Comparison of ENCODE assay signal across 8 mouse cellular contexts in the genomic region with DNA sequence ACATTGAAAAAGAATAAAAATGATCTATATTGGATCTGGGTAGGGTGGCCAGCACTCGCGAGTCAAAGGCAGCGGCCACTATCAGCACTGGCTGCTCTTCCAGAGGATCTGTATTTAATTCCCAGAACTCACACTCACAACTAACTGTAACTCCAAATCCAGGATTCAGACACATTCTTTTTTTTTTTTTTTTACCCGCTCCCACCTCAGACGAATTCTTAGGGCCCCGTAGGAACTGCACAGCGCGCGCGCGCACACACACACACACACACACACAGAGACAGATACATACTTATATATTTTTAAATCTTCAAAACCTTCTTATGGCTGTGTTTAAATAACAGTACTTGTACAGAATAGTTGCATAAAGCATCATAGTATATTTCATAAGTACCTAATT. TPM values are rescaled to one million over a fixed set of nuclear protein-coding genes. Genes with fewer than 3 reads are reported as not detected.
DNase-seq lines count a peak whose midpoint lies in the region; ATAC-seq and TF ChIP-seq lines count a peak whose summit lies in the region.

No protein-coding gene starts in this region.

- no peaks in the 10 kb centered on the region for H3K9me3 ChIP-seq in forebrain, embryonic 13.5 days (replicated peaks)
- H3K9me3 ChIP-seq in liver, embryonic 11.5 days (ENCODE audit: control insufficient read depth, low read length): no peaks in the 10 kb centered on the region
- H3K9me3 ChIP-seq in stomach, postnatal 0 days (ENCODE audit: control insufficient read depth, low read length): no peaks in the 10 kb centered on the region

- peak; percentile 0 for DNase-seq in layer of hippocampus, adult 9-11 months
- no peak for DNase-seq in layer of hippocampus, adult 8-10 months (ENCODE audit: low spot score in 2 of 2)
- DNase-seq in NIH3T3 (ENCODE audit: low read depth): peak; percentile 27
- DNase-seq in liver, embryonic 11.5 days (ENCODE audit: low spot score): no peak
- DNase-seq in stomach, postnatal 0 days (ENCODE audit: low spot score): no peak
- no peak for DNase-seq in left cerebral cortex, postnatal 10 days (ENCODE audit: extremely low spot score in 1 of 2, low spot score in 2 of 2)

- H3K4me2 ChIP-seq in forebrain, embryonic 13.5 days: peak overlapping the region; percentile 89
- peak overlapping the region; percentile 85 for H3K4me2 ChIP-seq in liver, embryonic 11.5 days
- peak overlapping the region; percentile 87 for H3K4me2 ChIP-seq in stomach, postnatal 0 days (replicated peaks; ENCODE audit: low read depth)

- no peaks in the 10 kb centered on the region for H3K27me3 ChIP-seq in forebrain, embryonic 13.5 days
- no peaks in the 10 kb centered on the region for H3K27me3 ChIP-seq in liver, embryonic 11.5 days (replicated peaks; ENCODE audit: control insufficient read depth, insufficient read depth, low read length)
- H3K27me3 ChIP-seq in stomach, postnatal 0 days (ENCODE audit: control insufficient read depth, insufficient read depth, low read length): no peaks in the 10 kb centered on the region

- peak overlapping the region; percentile 69; the same call in 1 of the 2 replicates for H3K27ac ChIP-seq in forebrain, embryonic 13.5 days
- peak overlapping the region; percentile 91 for H3K27ac ChIP-seq in liver, embryonic 11.5 days (ENCODE audit: low read depth, low read length)
- no peak overlapping the region for H3K27ac ChIP-seq in stomach, postnatal 0 days (replicated peaks)

- no peak for ATAC-seq in forebrain, embryonic 13.5 days
- ATAC-seq in liver, embryonic 11.5 days (replicated peaks; ENCODE audit: low FRiP score): peak; percentile 12; the same call in 1 of the 2 replicates
- ATAC-seq in stomach, postnatal 0 days (ENCODE audit: low FRiP score, low TSS enrichment): no peak
- ATAC-seq in megakaryocyte progenitor cell, adult 5-6 weeks (replicated peaks; ENCODE audit: poor library complexity): no peak

- no peak for TF ChIP-seq CTCF in stomach, postnatal 0 days (IDR thresholded peaks at IDR 0.05; ENCODE audit: low read depth)

- intact Hi-C loops in left cerebral cortex, postnatal 10 days (cut with DNase I): no loop called here

- peaks cover 24% of the 10 kb centered on the region for H3K36me3 ChIP-seq in forebrain, embryonic 13.5 days (ENCODE audit: poor library complexity, severe bottlenecking)
- peaks cover 14% of the 10 kb centered on the region for H3K36me3 ChIP-seq in liver, embryonic 11.5 days (ENCODE audit: control insufficient read depth, insufficient read depth, low read length)
- H3K36me3 ChIP-seq in stomach, postnatal 0 days (ENCODE audit: control insufficient read depth, insufficient read depth, low read length): peaks cover 9% of the 10 kb centered on the region; the same call in 1 of the 2 replicates

- peak overlapping the region; percentile 100 for H3K4me3 ChIP-seq in forebrain, embryonic 13.5 days
- H3K4me3 ChIP-seq in liver, embryonic 11.5 days (ENCODE audit: low read depth, low read length): peak overlapping the region; percentile 74
- peak overlapping the region; percentile 100 for H3K4me3 ChIP-seq in stomach, postnatal 0 days (ENCODE audit: low read depth, low read length)

- WGBS in forebrain, embryonic 13.5 days: 34% methylated on average over 11 of the region's 11 CpGs
- WGBS in liver, embryonic 11.5 days: 22% methylated on average over 11 of the region's 11 CpGs
- 29% methylated on average over 11 of the region's 11 CpGs for WGBS in stomach, postnatal 0 days

- peaks cover 29% of the 10 kb centered on the region for H3K4me1 ChIP-seq in forebrain, embryonic 13.5 days
- peaks cover 22% of the 10 kb centered on the region for H3K4me1 ChIP-seq in liver, embryonic 11.5 days (replicated peaks; ENCODE audit: control insufficient read depth, insufficient read depth, low read length)
- H3K4me1 ChIP-seq in stomach, postnatal 0 days (replicated peaks; ENCODE audit: control insufficient read depth, insufficient read depth): no peaks in the 10 kb centered on the region

- H3K9ac ChIP-seq in forebrain, embryonic 13.5 days: peak overlapping the region; percentile 98
- H3K9ac ChIP-seq in liver, embryonic 11.5 days (ENCODE audit: low read depth, low read length): peak overlapping the region; percentile 85
- H3K9ac ChIP-seq in stomach, postnatal 0 days (ENCODE audit: low read length): peak overlapping the region; percentile 94

- TF ChIP-seq EP300 in stomach, postnatal 0 days (optimal IDR thresholded peaks at IDR 0.05): no peak

RNA-seq across cellular contexts. Expression of a gene that starts 0.6 kb away (rescaled TPM):
- 10 to 100 TPM; 37.5 to 40.3 (median 38.9) TPM for total RNA-seq in layer of hippocampus, adult 8-10 months (2022)
- polyA plus RNA-seq in forebrain, embryonic 13.5 days (2015; fragmentation: Nextera tagmentation; extraction: Ambion mirVana): 41.7 and 45.5 TPM in 2 replicates
- 53.4 and 54.2 TPM in 2 replicates for polyA plus RNA-seq in liver, embryonic 11.5 days (2014; fragmentation: Nextera tagmentation; extraction: Ambion mirVana)
- polyA plus RNA-seq in stomach, postnatal 0 days (2015; fragmentation: Nextera tagmentation; extraction: Ambion mirVana): 19.4 and 21.5 TPM in 2 replicates
- total RNA-seq in megakaryocyte progenitor cell, adult 5-6 weeks (2015): 24.8 and 26.1 TPM in 2 replicates
- total RNA-seq in megakaryocyte progenitor cell, adult 5-6 weeks (2017): 17.8 and 19.4 TPM in 2 replicates
- total RNA-seq in left cerebral cortex, postnatal 10 days (2021): 10 to 100 TPM; 44.8 to 48.2 TPM

RNA-seq across cellular contexts. Expression of a gene that starts 0.6 kb away (rescaled TPM):
- 10 to 100 TPM; 26.2 to 36.6 (median 31.0) TPM for total RNA-seq in layer of hippocampus, adult 8-10 months (2022)
- polyA plus RNA-seq in forebrain, embryonic 13.5 days (2015; fragmentation: Nextera tagmentation; extraction: Ambion mirVana): 43.0 and 45.4 TPM in 2 replicates
- 21.3 and 21.7 TPM in 2 replicates for polyA plus RNA-seq in liver, embryonic 11.5 days (2014; fragmentation: Nextera tagmentation; extraction: Ambion mirVana)
- 8.4 and 9.0 TPM in 2 replicates for polyA plus RNA-seq in stomach, postnatal 0 days (2015; fragmentation: Nextera tagmentation; extraction: Ambion mirVana)
- total RNA-seq in megakaryocyte progenitor cell, adult 5-6 weeks (2015): 17.6 and 18.7 TPM in 2 replicates
- total RNA-seq in megakaryocyte progenitor cell, adult 5-6 weeks (2017): 17.8 and 28.2 TPM in 2 replicates
- 10 to 100 TPM; 30.8 to 31.1 TPM for total RNA-seq in left cerebral cortex, postnatal 10 days (2021)

RNA-seq across cellular contexts. Expression of a gene that starts 15.7 kb away (rescaled TPM):
- 1 to 10 TPM; 1.7 to 2.9 (median 2.1) TPM for total RNA-seq in layer of hippocampus, adult 8-10 months (2022)
- 0.28 and 0.81 TPM in 2 replicates for polyA plus RNA-seq in forebrain, embryonic 13.5 days (2015; fragmentation: Nextera tagmentation; extraction: Ambion mirVana)
- polyA plus RNA-seq in liver, embryonic 11.5 days (2014; fragmentation: Nextera tagmentation; extraction: Ambion mirVana): 0.57 and 0.70 TPM in 2 replicates
- 0.34 and 0.39 TPM in 2 replicates for polyA plus RNA-seq in stomach, postnatal 0 days (2015; fragmentation: Nextera tagmentation; extraction: Ambion mirVana)
- not detected in 2 replicates for total RNA-seq in megakaryocyte progenitor cell, adult 5-6 weeks (2015)
- 0.29 TPM in 1 of 2 replicates, not detected in the other for total RNA-seq in megakaryocyte progenitor cell, adult 5-6 weeks (2017)
- total RNA-seq in left cerebral cortex, postnatal 10 days (2021): 1 to 10 TPM in 1 of 2 experiments, not detected in 1; 2.8 TPM

RNA-seq across cellular contexts. Expression of a gene that starts 18.1 kb away (rescaled TPM):
- 10 to 100 TPM; 15.1 to 28.6 (median 18.1) TPM for total RNA-seq in layer of hippocampus, adult 8-10 months (2022)
- polyA plus RNA-seq in forebrain, embryonic 13.5 days (2015; fragmentation: Nextera tagmentation; extraction: Ambion mirVana): 24.0 and 28.6 TPM in 2 replicates
- polyA plus RNA-seq in liver, embryonic 11.5 days (2014; fragmentation: Nextera tagmentation; extraction: Ambion mirVana): 9.5 and 10.9 TPM in 2 replicates
- 5.8 and 6.0 TPM in 2 replicates for polyA plus RNA-seq in stomach, postnatal 0 days (2015; fragmentation: Nextera tagmentation; extraction: Ambion mirVana)
- total RNA-seq in megakaryocyte progenitor cell, adult 5-6 weeks (2015): 17.5 and 27.6 TPM in 2 replicates
- total RNA-seq in megakaryocyte progenitor cell, adult 5-6 weeks (2017): 34.3 and 39.6 TPM in 2 replicates
- total RNA-seq in left cerebral cortex, postnatal 10 days (2021): 10 to 100 TPM; 30.6 to 31.6 TPM

RNA-seq across cellular contexts. Expression of a gene that starts 31.9 kb away (rescaled TPM):
- total RNA-seq in layer of hippocampus, adult 8-10 months (2022): under 1 TPM; 0.49 to 0.69 (median 0.66) TPM
- 0.88 and 0.89 TPM in 2 replicates for polyA plus RNA-seq in forebrain, embryonic 13.5 days (2015; fragmentation: Nextera tagmentation; extraction: Ambion mirVana)
- 0.44 and 0.49 TPM in 2 replicates for polyA plus RNA-seq in liver, embryonic 11.5 days (2014; fragmentation: Nextera tagmentation; extraction: Ambion mirVana)
- polyA plus RNA-seq in stomach, postnatal 0 days (2015; fragmentation: Nextera tagmentation; extraction: Ambion mirVana): 0.24 and 0.28 TPM in 2 replicates
- 6.8 and 8.5 TPM in 2 replicates for total RNA-seq in megakaryocyte progenitor cell, adult 5-6 weeks (2015)
- total RNA-seq in megakaryocyte progenitor cell, adult 5-6 weeks (2017): 1.3 and 1.6 TPM in 2 replicates
- total RNA-seq in left cerebral cortex, postnatal 10 days (2021): 1 to 10 TPM; 1.9 to 2.2 TPM

Comparison
In these comparisons a context has a peak if more than half of its experiments do, and no peak if none do; other contexts are left out.
1. DNase-seq: peak in layer of hippocampus, adult 9-11 months (single experiment) and NIH3T3 (single experiment); none in layer of hippocampus, adult 8-10 months (0 of 2), liver, embryonic 11.5 days (single experiment), stomach, postnatal 0 days (single experiment) and left cerebral cortex, postnatal 10 days (0 of 2).
2. Peak in every context shown above with its lines, with median percentiles within 50 percentile points of each other: H3K4me2 ChIP-seq, H3K4me3 ChIP-seq and H3K9ac ChIP-seq.